Mouse (Mus musculus) liver, adult 2 months (tissue): ENCODE measurements at regions not wholly inside any gene's neighbourhood (a gene's known extent, or its start where the extent isn't known, plus 50 kb on each side); places are given as distances from the start of the nearest gene placed in this dataset.

ENCODE experiments used
- CTCF ChIP-seq: fragments of 200-500 bp; IDR thresholded peaks from 2 replicates; pipeline ENCODE4 v1.5.1; 2011; ENCODE audit warnings: low read depth, low read length, control low read depth
- POLR2A ChIP-seq: fragments of 200-500 bp; IDR thresholded peaks from 2 replicates; pipeline ENCODE4 v1.6.1; 2011; ENCODE audit warnings: low read length, control low read depth; ENCODE audit not compliant: insufficient read depth; ENCODE audit errors: extremely low read depth

DNA sequence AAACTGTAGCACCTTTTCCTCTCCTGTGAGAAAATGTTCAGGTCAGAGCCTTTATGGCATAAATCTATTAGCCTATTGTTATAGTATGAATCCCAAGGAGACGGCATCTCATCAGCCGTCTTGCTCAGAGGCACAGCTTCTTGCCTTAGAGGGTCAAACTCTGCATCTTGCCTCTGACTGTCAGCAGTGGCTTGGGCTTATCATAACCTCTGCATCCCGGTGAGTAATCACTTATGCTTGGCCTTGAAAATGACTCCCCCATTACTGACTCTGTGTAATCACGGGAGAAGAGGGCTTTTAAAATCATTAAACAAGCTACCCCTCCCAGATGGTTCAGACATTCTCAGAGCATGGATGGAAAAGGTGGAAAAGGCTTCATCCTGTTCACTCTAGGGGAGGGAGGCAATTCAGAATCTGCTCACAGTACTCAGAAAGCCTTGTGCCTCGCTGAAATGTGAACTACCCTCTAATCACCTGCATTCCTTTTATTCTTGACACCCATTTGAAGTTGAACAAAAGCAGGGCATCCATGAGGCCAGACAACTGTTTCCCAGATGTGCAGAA is 1036.9 kb upstream of the Tenm4 start:
- no peak for TF ChIP-seq CTCF
- no peak for TF ChIP-seq POLR2A
